Mouse (Mus musculus) cortical plate, adult 2 months (tissue): Measurements from ENCODE around the gene Cog5.

Experiments used
- CTCF ChIP-seq: fragments of 200-500 bp; IDR thresholded peaks from 2 replicates; pipeline ENCODE4 v1.5.1; 2011; ENCODE audit warnings: mild to moderate bottlenecking, control low read depth, low read length; ENCODE audit not compliant: insufficient read depth; ENCODE audit errors: extremely low read depth
- POLR2A ChIP-seq: fragments of 200-500 bp; IDR thresholded peaks from 2 replicates; pipeline ENCODE4 v1.6.1; 2011; ENCODE audit warnings: mild to moderate bottlenecking, low read length, control low read depth; ENCODE audit not compliant: insufficient read depth; ENCODE audit errors: extremely low read depth

- TF ChIP-seq CTCF, result no peak
- no peak for TF ChIP-seq POLR2A
Measured at GRCm38 (mm10) chr12:31726707-31727106, 72.0 kb downstream of the Cog5 start.
